ENCODE assay signal across 11 mouse cellular contexts in the genomic region with DNA sequence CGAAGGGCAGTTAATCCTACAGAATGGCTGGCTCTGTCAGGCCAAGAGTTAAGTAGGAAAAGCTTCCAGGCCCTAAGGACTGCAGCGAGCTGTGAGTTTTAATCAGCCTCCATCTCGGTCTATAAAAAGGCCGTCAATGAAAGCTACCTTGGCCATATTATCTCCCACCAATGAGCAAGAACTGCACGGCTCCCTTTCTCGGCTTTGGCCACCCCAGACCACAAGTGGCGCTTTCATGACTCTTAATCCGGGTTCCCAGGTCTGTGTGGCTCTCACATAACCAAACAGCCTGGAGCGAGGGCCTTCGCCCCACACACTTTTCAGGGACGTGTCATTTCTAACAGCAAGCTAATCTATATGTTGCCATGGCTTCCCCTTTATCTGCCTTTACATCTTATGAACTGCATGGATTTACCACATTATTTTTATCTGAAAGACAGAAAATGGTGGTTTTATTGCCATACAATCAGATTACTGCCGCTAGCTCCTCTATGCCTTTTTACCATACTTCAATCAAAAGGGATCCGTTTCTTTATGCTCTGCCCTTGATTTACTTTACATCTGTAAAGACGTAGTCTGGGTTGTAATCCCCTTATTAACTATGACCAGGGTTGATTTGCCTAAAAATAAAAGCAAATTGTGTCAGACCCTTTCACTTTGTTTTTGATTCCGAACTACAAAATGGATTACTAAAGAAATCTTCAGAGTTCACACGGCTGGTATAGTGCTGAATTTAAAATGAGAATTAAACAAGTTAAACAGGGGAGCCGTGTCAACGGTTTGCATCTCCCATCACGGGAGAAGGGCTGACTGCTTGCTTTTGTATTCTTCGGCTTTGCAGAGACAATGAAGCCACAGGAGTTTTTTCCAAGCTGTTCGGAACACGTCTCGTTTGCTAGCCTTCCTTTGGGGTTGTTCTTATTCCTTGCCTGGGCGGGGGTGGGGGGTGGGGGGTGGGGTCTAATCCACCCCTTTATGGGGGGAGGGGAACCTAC. TPM values are rescaled to one million over a fixed set of nuclear protein-coding genes. Genes with fewer than 3 reads are reported as not detected.
DNase-seq lines count a peak whose midpoint lies in the region; ATAC-seq lines count a peak whose summit lies in the region.
"Had no signal": no experiment of that assay in that cellular context is flagged by ENCODE, and none has a peak within 500 bp of the region (broad histone marks: within the 10 kb centered on the region; RNA-seq: fewer than 3 reads in every experiment).

No protein-coding gene starts in this region.

- H3K4me3 ChIP-seq in kidney, embryonic 16.5 days (ENCODE audit: low read length): peak overlapping the region; percentile 88
- peak overlapping the region; percentile 99 for H3K4me3 ChIP-seq in hindbrain, embryonic 16.5 days (ENCODE audit: low read length)
- peak overlapping the region; percentile 99 for H3K4me3 ChIP-seq in neural tube, embryonic 12.5 days

- intact Hi-C loops in left cerebral cortex, postnatal 4 days (cut with DNase I): loop anchor here (5.0 to 10.0 kb wide), 2 partner anchors 33 to 421 kb away; no protein-coding TSS in a partner anchor

- no peaks in the 10 kb centered on the region for H3K27me3 ChIP-seq in kidney, embryonic 16.5 days (ENCODE audit: insufficient read depth, low read length)
- no peaks in the 10 kb centered on the region for H3K27me3 ChIP-seq in hindbrain, embryonic 16.5 days (replicated peaks; ENCODE audit: control insufficient read depth, insufficient read depth, low read length)
- no peaks in the 10 kb centered on the region for H3K27me3 ChIP-seq in neural tube, embryonic 12.5 days (replicated peaks)

- H3K4me1 ChIP-seq in kidney, embryonic 16.5 days (ENCODE audit: insufficient read depth, low read length): peaks cover 36% of the 10 kb centered on the region
- peaks cover 41% of the 10 kb centered on the region for H3K4me1 ChIP-seq in hindbrain, embryonic 16.5 days (ENCODE audit: control insufficient read depth, insufficient read depth, low read depth, low read length)
- H3K4me1 ChIP-seq in neural tube, embryonic 12.5 days: peaks cover 64% of the 10 kb centered on the region

- H3K36me3 ChIP-seq in kidney, embryonic 16.5 days (ENCODE audit: insufficient read depth, low read length): no peaks in the 10 kb centered on the region
- no peaks in the 10 kb centered on the region for H3K36me3 ChIP-seq in hindbrain, embryonic 16.5 days (ENCODE audit: control insufficient read depth, insufficient read depth, low read length)
- H3K36me3 ChIP-seq in neural tube, embryonic 12.5 days: no peaks in the 10 kb centered on the region

- no peaks in the 10 kb centered on the region for H3K9me3 ChIP-seq in kidney, embryonic 16.5 days (ENCODE audit: low read length)
- no peaks in the 10 kb centered on the region for H3K9me3 ChIP-seq in hindbrain, embryonic 16.5 days (ENCODE audit: control insufficient read depth, low read length)
- no peaks in the 10 kb centered on the region for H3K9me3 ChIP-seq in neural tube, embryonic 12.5 days

- no peak for DNase-seq in kidney, adult 11 months
- peak; percentile 62 for DNase-seq in embryo, embryonic 9.5 days (ENCODE audit: extremely low spot score)
- no peak for DNase-seq in testis, postnatal 14 days (ENCODE audit: low spot score)
- no peak for DNase-seq in left cerebral cortex, postnatal 4 days
- no peak for DNase-seq in right cerebral cortex, postnatal 4 days
- DNase-seq: cerebellum, postnatal 36 days; kidney, adult 2 months; thymus, postnatal 36 days had no signal

- peak overlapping the region; percentile 42 for H3K9ac ChIP-seq in kidney, embryonic 16.5 days (replicated peaks; ENCODE audit: low read length)
- peak overlapping the region; percentile 14 for H3K9ac ChIP-seq in hindbrain, embryonic 16.5 days (ENCODE audit: low read depth, low read length)
- H3K9ac ChIP-seq in neural tube, embryonic 12.5 days: peak overlapping the region; percentile 42; the same call in 1 of the 2 replicates

- H3K27ac ChIP-seq in kidney, embryonic 16.5 days (ENCODE audit: low read length): no peak overlapping the region
- H3K27ac ChIP-seq in hindbrain, embryonic 16.5 days (ENCODE audit: low read depth, low read length): peak overlapping the region; percentile 69
- H3K27ac ChIP-seq in neural tube, embryonic 12.5 days: 0 out of 2 replicates have a peak overlapping the region, but pooled peaks have one; percentile 23

- ATAC-seq in kidney, embryonic 16.5 days (ENCODE audit: low FRiP score, low TSS enrichment): no peak
- no peak for ATAC-seq in hindbrain, embryonic 16.5 days
- ATAC-seq in neural tube, embryonic 12.5 days (ENCODE audit: low FRiP score, low read depth): 0 out of 2 replicates have a peak, but pooled peaks have one; percentile 15

- H3K4me2 ChIP-seq in kidney, embryonic 16.5 days (replicated peaks; ENCODE audit: low read depth, low read length): peak overlapping the region; percentile 91
- H3K4me2 ChIP-seq in hindbrain, embryonic 16.5 days (ENCODE audit: low read length): peak overlapping the region; percentile 66
- H3K4me2 ChIP-seq in neural tube, embryonic 12.5 days (replicated peaks): peak overlapping the region; percentile 84

- 54% methylated on average over 24 of the region's 24 CpGs for WGBS in kidney, embryonic 16.5 days
- WGBS in hindbrain, embryonic 16.5 days: 13% methylated on average over 24 of the region's 24 CpGs
- WGBS in neural tube, embryonic 12.5 days: 10% methylated on average over 24 of the region's 24 CpGs

RNA-seq across cellular contexts. Expression of a gene that starts 5.4 kb away (rescaled TPM):
- polyA plus RNA-seq in kidney, embryonic 16.5 days (2015; fragmentation: Nextera tagmentation; extraction: Ambion mirVana): 19.9 and 23.2 TPM in 2 replicates
- polyA plus RNA-seq in hindbrain, embryonic 16.5 days (2015; fragmentation: Nextera tagmentation; extraction: Ambion mirVana): 9.6 and 16.8 TPM in 2 replicates
- polyA plus RNA-seq in neural tube, embryonic 12.5 days (2016; fragmentation: Nextera tagmentation; extraction: Ambion mirVana): 45.5 and 50.8 TPM in 2 replicates
- 100 to 1,000 TPM; 151 to 153 TPM for total RNA-seq in left cerebral cortex, postnatal 4 days (2021)

RNA-seq across cellular contexts. Expression of a gene that starts 34.7 kb away (rescaled TPM):
- 105 and 119 TPM in 2 replicates for polyA plus RNA-seq in kidney, embryonic 16.5 days (2015; fragmentation: Nextera tagmentation; extraction: Ambion mirVana)
- 111 and 117 TPM in 2 replicates for polyA plus RNA-seq in hindbrain, embryonic 16.5 days (2015; fragmentation: Nextera tagmentation; extraction: Ambion mirVana)
- polyA plus RNA-seq in neural tube, embryonic 12.5 days (2016; fragmentation: Nextera tagmentation; extraction: Ambion mirVana): 197 and 204 TPM in 2 replicates
- total RNA-seq in left cerebral cortex, postnatal 4 days (2021): 100 to 1,000 TPM; 124 to 126 TPM
